Mouse (Mus musculus) fat pad, adult 2 months (tissue): Measurements from ENCODE around the gene Sema3a.
"Not testable (repeated sequence)": the region's sequence is repeated elsewhere in the genome, so short reads cannot be mapped to it uniquely, and the experiment has no call there.

ENCODE experiments used
- DNase-seq: peaks from one replicate; pipeline ENCODE4 v3.0.0-alpha.2; 2011; ENCODE audit warnings: low read depth, low spot score; ENCODE audit errors: extremely low read depth

Sema3a gene

GRCm38 (mm10) chr5:13529226-13529625, 404.0 kb downstream of the Sema3a start:
- DNase-seq = no peak

GRCm38 (mm10) chr5:13547472-13548209, 422.4 kb downstream of the Sema3a start:
- no peak for DNase-seq

DNA sequence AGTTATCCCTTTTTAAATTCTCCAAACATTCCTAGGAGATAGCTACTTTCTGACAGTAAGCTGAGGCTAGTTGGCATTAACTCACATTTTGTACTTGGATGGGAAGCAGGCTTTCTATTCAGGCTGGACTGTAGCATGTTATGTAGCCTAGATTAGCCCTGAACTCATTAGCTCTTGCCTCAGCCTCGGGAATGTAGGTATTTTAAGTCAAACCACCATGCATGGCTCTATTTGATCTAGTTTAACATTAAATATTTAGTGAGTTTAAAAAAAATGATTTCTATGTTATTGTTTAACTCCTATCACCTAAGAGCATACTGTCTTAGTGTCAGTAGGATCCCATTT, 423.0 kb downstream of the Sema3a start:
- no peak for DNase-seq

- DNase-seq = peak; percentile 36
These were observed 423.9 kb downstream of the Sema3a start for GRCm38 (mm10) chr5:13549080-13549479.

GRCm38 (mm10) chr5:13550953-13551352, 425.7 kb downstream of the Sema3a start:
- DNase-seq = no peak

DNA sequence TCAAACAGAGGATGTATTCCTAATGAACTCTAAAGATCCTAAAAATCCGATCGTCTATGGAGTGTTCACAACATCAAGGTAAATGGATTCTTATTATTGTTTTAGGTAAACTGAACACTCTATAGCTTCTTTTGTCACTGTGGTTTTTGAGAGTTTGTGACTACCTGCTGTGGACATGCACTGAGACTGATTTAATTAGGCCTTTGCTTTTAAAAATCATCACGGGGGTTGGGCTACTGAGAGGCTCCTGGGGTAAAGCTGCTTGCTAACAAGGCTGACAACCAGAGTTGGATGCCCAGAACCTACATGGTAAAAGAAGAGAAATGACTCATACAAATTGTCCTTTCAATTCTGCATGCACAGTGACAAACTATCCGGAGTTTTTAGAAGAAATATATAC, 432.0 kb downstream of the Sema3a start:
- no peak for DNase-seq

DNA sequence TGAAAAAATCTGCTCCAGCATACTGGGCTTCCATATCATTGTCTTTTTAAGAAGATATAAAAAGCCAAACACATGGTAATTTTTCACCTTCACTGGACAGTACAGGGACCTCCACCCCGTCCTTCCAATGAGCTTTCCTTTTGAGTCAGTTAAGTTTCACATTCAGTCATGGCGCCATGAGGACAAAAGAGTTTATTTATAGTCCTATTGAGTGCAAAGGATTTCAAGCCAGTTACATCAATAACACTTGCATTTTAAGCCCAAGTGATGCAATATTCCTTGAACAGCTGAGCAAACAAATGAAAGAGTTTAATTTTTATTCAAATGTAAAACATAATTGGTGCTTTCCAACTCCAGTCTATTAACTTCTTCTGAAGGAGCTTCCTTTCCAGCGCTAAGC, 448.7 kb downstream of the Sema3a start:
- no peak for DNase-seq

DNA sequence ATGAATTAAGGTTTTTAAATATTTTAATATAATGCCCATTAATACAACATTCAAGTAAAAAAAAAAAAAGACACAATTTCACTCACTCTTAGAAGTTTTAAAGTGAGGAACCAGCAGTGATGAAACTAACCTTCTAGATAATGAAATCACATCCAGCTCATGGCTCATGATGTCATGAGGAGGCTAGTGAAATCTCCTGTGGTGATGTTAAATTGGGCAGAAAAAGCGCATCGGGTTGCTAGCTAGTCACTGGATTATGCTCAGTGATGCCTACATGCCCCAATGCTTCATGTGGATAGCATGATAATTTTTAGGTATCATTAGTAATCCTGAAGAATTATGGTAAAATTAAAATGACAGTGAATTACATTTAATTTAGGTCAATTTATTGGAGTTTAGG, 453.9 kb downstream of the Sema3a start:
- no peak for DNase-seq

DNA sequence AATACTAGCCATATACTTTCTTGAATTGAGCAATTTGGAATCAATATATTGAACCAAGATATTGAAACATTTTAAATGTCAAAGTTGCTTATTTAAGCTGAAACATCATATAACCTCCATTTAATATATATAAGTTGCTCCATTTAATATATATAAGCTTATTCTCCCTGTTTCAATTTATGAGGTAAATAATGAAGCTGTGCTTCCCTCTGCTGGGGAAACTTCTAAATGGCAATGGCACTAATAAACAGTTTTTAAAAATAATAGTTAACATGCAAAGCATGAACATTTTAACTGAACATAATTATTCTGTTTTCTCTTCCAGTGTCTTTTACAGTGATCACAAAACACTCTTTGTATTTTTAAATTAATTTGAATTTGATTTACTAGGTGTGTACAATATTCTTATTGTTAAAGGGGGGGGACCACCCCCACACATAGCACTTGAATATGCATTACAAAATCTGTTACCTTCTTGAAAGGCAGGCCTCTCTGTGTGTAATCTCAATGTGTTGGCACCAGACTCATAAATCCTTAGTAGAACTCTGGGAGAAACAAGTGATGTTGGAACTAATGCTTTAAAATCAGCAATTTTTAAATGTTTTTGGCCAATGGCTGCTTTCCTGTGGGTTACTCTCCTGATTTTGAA, 460.5 kb downstream of the Sema3a start:
- no peak for DNase-seq

DNA sequence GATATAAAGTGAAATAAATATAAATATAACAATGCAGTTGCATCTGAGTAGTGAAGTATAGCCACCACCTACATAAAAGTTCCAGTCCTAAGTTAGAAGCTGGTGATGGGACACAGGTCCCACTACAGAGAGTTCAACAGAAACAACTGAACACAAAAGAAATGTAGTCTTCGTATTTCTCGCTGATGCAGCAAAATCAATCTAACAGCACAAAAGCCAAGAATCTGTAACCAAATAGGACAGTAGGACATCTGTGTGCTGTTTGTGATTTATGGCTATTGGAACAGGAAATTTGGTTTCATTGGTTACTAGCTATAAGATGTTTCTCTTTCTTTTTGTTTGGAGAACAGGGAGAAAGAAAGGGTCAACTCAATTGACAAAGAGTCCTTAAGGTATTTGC, 469.2 kb downstream of the Sema3a start:
- DNase-seq = no peak

DNA sequence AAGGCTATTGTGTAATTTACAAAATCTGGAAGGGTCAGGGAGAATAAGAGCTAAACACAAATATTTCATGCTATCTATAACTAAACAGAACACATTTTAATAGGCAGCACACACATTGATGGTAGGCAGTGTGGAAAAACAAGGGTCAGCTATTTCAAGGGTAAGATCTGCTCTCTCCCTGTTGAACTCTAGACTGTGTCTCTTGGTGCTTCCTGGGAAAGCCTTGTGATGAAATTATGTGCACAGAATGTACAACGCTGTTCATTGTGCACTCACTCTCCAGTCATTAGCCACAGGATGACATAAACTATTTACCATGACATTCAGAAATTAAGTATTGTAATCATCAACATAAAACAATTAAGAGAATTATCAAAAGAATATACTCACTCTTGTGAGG, 486.4 kb downstream of the Sema3a start:
- DNase-seq = no peak

DNA sequence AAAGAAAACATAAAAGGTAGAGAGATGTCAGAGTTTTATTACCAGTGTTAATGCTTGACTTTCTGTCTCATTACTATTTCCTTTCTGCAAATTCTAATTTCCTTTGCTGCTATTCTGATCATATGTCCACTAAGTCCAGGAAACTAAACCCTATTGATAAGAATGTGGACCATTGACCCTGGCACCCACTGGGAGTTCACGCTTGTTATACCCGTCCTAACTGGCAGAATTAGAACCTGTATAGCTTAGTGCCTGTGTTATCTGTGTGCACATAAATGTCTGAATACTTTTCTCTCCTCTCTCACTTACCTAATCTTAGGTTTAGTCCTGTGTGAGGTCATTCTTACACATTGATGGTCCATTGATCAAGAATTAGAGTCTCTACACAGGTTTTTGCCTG, 486.9 kb downstream of the Sema3a start:
- no peak for DNase-seq

DNA sequence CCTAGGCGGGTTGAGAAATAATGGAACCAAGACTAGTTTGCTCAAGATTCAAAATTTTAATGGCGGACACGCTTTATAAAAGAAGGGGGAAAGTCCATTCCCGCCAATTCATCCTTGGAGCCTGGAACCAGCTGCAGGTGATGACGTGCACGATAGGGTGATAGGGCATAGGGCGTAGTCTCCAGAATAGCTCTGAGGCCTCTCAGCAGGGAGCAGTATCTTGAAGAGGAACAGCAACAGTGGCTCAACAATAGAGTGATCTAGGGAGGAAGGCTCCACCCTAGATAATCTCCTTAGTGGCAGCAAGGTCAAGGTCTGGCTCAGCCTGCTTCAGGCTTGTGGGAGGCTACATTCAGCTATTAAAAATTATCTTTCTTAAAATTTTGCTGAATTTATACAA, 489.4 kb downstream of the Sema3a start:
- DNase-seq = not testable (repeated sequence)

GRCm38 (mm10) chr5:13615907-13616306, 490.7 kb downstream of the Sema3a start:
- DNase-seq = no peak

- no peak for DNase-seq
These were observed 497.4 kb downstream of the Sema3a start for GRCm38 (mm10) chr5:13622578-13622977.

GRCm38 (mm10) chr5:13624754-13625153, 499.5 kb downstream of the Sema3a start:
- no peak for DNase-seq

DNA sequence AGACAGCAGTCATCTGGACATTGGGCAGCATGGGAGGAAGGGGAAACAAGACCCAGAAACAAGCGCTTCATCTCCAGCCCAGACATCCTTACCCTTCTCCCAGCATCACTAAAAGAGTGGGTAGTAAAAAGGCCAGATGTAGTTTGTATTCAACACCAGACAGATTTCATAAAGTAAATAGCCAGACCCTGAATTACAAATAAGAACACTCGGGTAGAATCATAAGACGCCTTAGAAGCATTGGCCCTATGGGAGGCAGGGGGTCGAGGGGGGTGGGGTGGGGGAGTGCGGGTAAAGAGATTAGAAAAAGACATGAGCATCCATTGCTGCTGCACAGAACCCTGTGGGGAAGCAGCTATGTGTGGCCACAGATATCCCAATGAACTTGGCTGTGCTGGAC, 500.9 kb downstream of the Sema3a start:
- DNase-seq = no peak

GRCm38 (mm10) chr5:13628606-13629311, 503.5 kb downstream of the Sema3a start:
- peak; percentile 8 for DNase-seq

- DNase-seq = no peak
These were observed 504.7 kb downstream of the Sema3a start for GRCm38 (mm10) chr5:13629916-13630315.

GRCm38 (mm10) chr5:13630692-13631091, 505.5 kb downstream of the Sema3a start:
- no peak for DNase-seq

GRCm38 (mm10) chr5:13636237-13636636, 511.0 kb downstream of the Sema3a start:
- no peak for DNase-seq
